Mouse (Mus musculus) midbrain, postnatal 0 days (tissue): ENCODE data around the gene Vars2. TPM values are rescaled to one million over a fixed set of nuclear protein-coding genes. Genes with fewer than 3 reads are reported as not detected.
A peak's percentile ranks its signal among the peaks of the same experiment; 100 is the strongest.

Experiments
- ATAC-seq: fragments of 200-750 bp; cut with Nextera tagmentation; 2 replicates; pipeline ENCODE4 v1.8.0; 2017; ENCODE audit warnings: moderate number of reproducible peaks, mild to moderate bottlenecking, moderate TSS enrichment, moderate library complexity; ENCODE audit not compliant: low FRiP score
- DNase-seq: peaks from one replicate; pipeline ENCODE4 v3.0.0-alpha.2; 2015; ENCODE audit warnings: low spot score
- H3K27ac ChIP-seq: fragments of 300-500 bp; sonication (generic); 2 replicates; pipeline ENCODE4 v1.5.1; 2014; ENCODE audit warnings: low read depth, mild to moderate bottlenecking, low read length, mixed read lengths
- H3K27me3 ChIP-seq: fragments of 300-500 bp; sonication (generic); 2 replicates; pipeline ENCODE4 v1.6.1; 2014; ENCODE audit warnings: low read length, control low read depth, mixed read lengths; ENCODE audit not compliant: insufficient read depth
- H3K36me3 ChIP-seq: fragments of 300-500 bp; sonication (generic); 2 replicates; pipeline ENCODE4 v1.6.1; 2014; ENCODE audit warnings: low read length, control low read depth, mixed read lengths; ENCODE audit not compliant: insufficient read depth
- H3K4me1 ChIP-seq: fragments of 300-500 bp; sonication (generic); 2 replicates; pipeline ENCODE4 v1.6.1; 2014; ENCODE audit warnings: mild to moderate bottlenecking, control low read depth, antibody characterized with exemption, low read length, mixed read lengths; ENCODE audit not compliant: insufficient read depth
- H3K4me2 ChIP-seq: fragments of 300-500 bp; sonication (generic); 2 replicates; pipeline ENCODE4 v1.6.1; 2014; ENCODE audit warnings: low read depth, mild to moderate bottlenecking, low read length, mixed read lengths; ENCODE audit not compliant: poor library complexity, severe bottlenecking
- H3K4me3 ChIP-seq: fragments of 300-500 bp; sonication (generic); 2 replicates; pipeline ENCODE4 v1.5.1; 2014; ENCODE audit warnings: low read depth, mild to moderate bottlenecking, low read length, moderate library complexity
- H3K9ac ChIP-seq: fragments of 300-500 bp; sonication (generic); replicated peaks from 2 replicates; pipeline ENCODE4 v1.6.1; 2014; ENCODE audit warnings: mild to moderate bottlenecking, low read length, moderate library complexity, mixed read lengths; ENCODE audit not compliant: poor library complexity, severe bottlenecking
- H3K9me3 ChIP-seq: fragments of 300-500 bp; sonication (generic); 2 replicates; pipeline ENCODE4 v1.6.1; 2016; ENCODE audit warnings: low read length, control low read depth
- CTCF ChIP-seq: IDR thresholded peaks from 2 replicates; pipeline ENCODE4 v1.5.1; 2016; ENCODE audit warnings: antibody characterized with exemption, mild to moderate bottlenecking
- WGBS: fragments of 180-500 bp; shearing (Covaris S2); extraction: QIAGEN DNeasy Blood & Tissue Kit; methylation state at CpG from one replicate; pipeline ENCODE4 v1.1.7; 2014; 5-methylcytosine and 5-hydroxymethylcytosine counted together
- polyA plus RNA-seq: library from polyadenylated mRNA; unstranded; fragments of >200 nt; fragmentation: Nextera tagmentation; extraction: Ambion mirVana; gene quantifications from 2 replicates; pipeline ENCODE4 v1.2.1, GENCODE M21; 2015
- total RNA-seq: library from RNA; depleted of rRNA; stranded (reverse); fragments of >200 nt; gene quantifications from 2 replicates; pipeline ENCODE4 v1.2.3, GENCODE M21; 2014; rRNA removed

Gene Vars2
- total and polyA plus RNA-seq, 2 experiments from 2014 or later, result 15.9 to 49.2 TPM

GRCm38 (mm10) chr17:35635699-35636111, 31.7 kb downstream of the Vars2 start:
- peak overlapping the region; percentile 71 for H3K27ac ChIP-seq
- 2% methylated on average over 15 of the region's 15 CpGs for WGBS
- H3K4me2 ChIP-seq, result peak overlapping the region; percentile 59

GRCm38 (mm10) chr17:35635202-35635601, 32.2 kb downstream of the Vars2 start:
- no peak for ATAC-seq
- H3K27me3 ChIP-seq, result 0 out of 2 replicates have a peak, but pooled peaks cover 4% of the 10 kb centered on the region
- H3K36me3 ChIP-seq, result no peaks in the 10 kb centered on the region
- H3K27ac ChIP-seq, result no peak overlapping the region
- no peaks in the 10 kb centered on the region for H3K4me1 ChIP-seq
- no peak overlapping the region for H3K4me3 ChIP-seq
- H3K4me2 ChIP-seq, result 0 out of 2 replicates have a peak overlapping the region, but pooled peaks have one; percentile 59
- WGBS, result 72% methylated on average over 3 of the region's 3 CpGs
- no peaks in the 10 kb centered on the region for H3K9me3 ChIP-seq
- peak; percentile 44 for DNase-seq
- H3K9ac ChIP-seq, result no peak overlapping the region
- peak; percentile 51 for TF ChIP-seq CTCF

More at GRCm38 (mm10) chr17:35635699-35636111, 31.7 kb downstream of the Vars2 start:
- Histone ChIP-seq H3K4me1 (no peaks in the 10 kb centered on the region), H3K9me3 (no peaks in the 10 kb centered on the region), H3K36me3 (no peaks in the 10 kb centered on the region), H3K4me3 (peak overlapping the region; percentile 34), H3K27me3 (0 out of 2 replicates have a peak, but pooled peaks cover 4% of the 10 kb centered on the region), H3K9ac (peak overlapping the region; percentile 52)
- TF ChIP-seq CTCF, result peak; percentile 90
- ATAC-seq, result peak; percentile 62
- DNase-seq, result peak; percentile 91

GRCm38 (mm10) chr17:35633992-35634391, 33.4 kb downstream of the Vars2 start:
- 0 out of 2 replicates have a peak, but pooled peaks have one; percentile 18 for ATAC-seq
- peak; percentile 70 for TF ChIP-seq CTCF

GRCm38 (mm10) chr17:35626537-35626936, 40.9 kb downstream of the Vars2 start, which contains the start of gene Gm9573:
Gm9573 (minus strand) TSS chr17:35626637.
- Histone ChIP-seq H3K27me3 (no peaks in the 10 kb centered on the region), H3K36me3 (no peaks in the 10 kb centered on the region), H3K4me2 (no peak within 1 kb of the TSS), H3K4me3 (no peak within 1 kb of the TSS), H3K4me1 (no peaks in the 10 kb centered on the region), H3K9me3 (no peaks in the 10 kb centered on the region), H3K9ac (no peak within 1 kb of the TSS), H3K27ac (no peak within 1 kb of the TSS)
- 87% methylated on average over 7 of the region's 7 CpGs for WGBS
- TF ChIP-seq CTCF, result no peak
- DNase-seq (no peak), ATAC-seq (no peak)

More at GRCm38 (mm10) chr17:35633992-35634391, 33.4 kb downstream of the Vars2 start:
- no peak overlapping the region for H3K4me2 ChIP-seq
- H3K36me3 ChIP-seq, result no peaks in the 10 kb centered on the region
- 0 out of 2 replicates have a peak, but pooled peaks cover 4% of the 10 kb centered on the region for H3K27me3 ChIP-seq
- DNase-seq, result peak; percentile 66
- H3K27ac ChIP-seq, result no peak overlapping the region
- H3K9me3 ChIP-seq, result no peaks in the 10 kb centered on the region
- H3K4me3 ChIP-seq, result no peak overlapping the region
- H3K4me1 ChIP-seq, result no peaks in the 10 kb centered on the region
- WGBS, result 0% methylated on average over 1 of the region's 1 CpGs
- no peak overlapping the region for H3K9ac ChIP-seq

GRCm38 (mm10) chr17:35617127-35617526, 50.3 kb downstream of the Vars2 start:
- no peak for ATAC-seq
- H3K4me1 ChIP-seq, result no peaks in the 10 kb centered on the region
- WGBS, result 82% methylated on average over 4 of the region's 4 CpGs
- H3K36me3 ChIP-seq, result no peaks in the 10 kb centered on the region
- no peaks in the 10 kb centered on the region for H3K27me3 ChIP-seq
- no peak for DNase-seq
- no peak overlapping the region for H3K4me2 ChIP-seq
- H3K9ac ChIP-seq, result no peak overlapping the region
- no peak overlapping the region for H3K27ac ChIP-seq
- TF ChIP-seq CTCF, result no peak
- H3K9me3 ChIP-seq, result no peaks in the 10 kb centered on the region
- no peak overlapping the region for H3K4me3 ChIP-seq

Other genes starting within 250 kb of the Vars2 start
- 0.11 and 0.52 TPM in 2 replicates for gene H2-Q6, start 242.7 kb downstream of the Vars2 start, total RNA-seq
- gene H2-Q6, start 242.7 kb downstream of the Vars2 start, polyA plus RNA-seq, result 1.8 TPM in 2 replicates
- gene H2-Q7, start 228.4 kb downstream of the Vars2 start, total RNA-seq, result 1.6 and 3.3 TPM in 2 replicates
- gene H2-Q7, start 228.4 kb downstream of the Vars2 start, polyA plus RNA-seq, result 3.5 and 4.2 TPM in 2 replicates
- gene H2-Q10, start 197.5 kb downstream of the Vars2 start, total RNA-seq, result 0.42 TPM in 1 of 2 replicates, not detected in the other
- gene H2-Q10, start 197.5 kb downstream of the Vars2 start, polyA plus RNA-seq, result 0.47 and 0.62 TPM in 2 replicates
- not detected in 2 replicates for gene Pou5f1, start 161.6 kb downstream of the Vars2 start, total RNA-seq
- gene Pou5f1, start 161.6 kb downstream of the Vars2 start, polyA plus RNA-seq, result not detected in 2 replicates
- 9.2 and 10.3 TPM in 2 replicates for gene Tcf19, start 150.8 kb downstream of the Vars2 start, total RNA-seq
- 4.5 and 4.7 TPM in 2 replicates for gene Tcf19, start 150.8 kb downstream of the Vars2 start, polyA plus RNA-seq
- gene Cchcr1, start 150.5 kb downstream of the Vars2 start, total RNA-seq, result 3.5 and 4.0 TPM in 2 replicates
- gene Cchcr1, start 150.5 kb downstream of the Vars2 start, polyA plus RNA-seq, result 1.9 and 2.1 TPM in 2 replicates
- not detected in 2 replicates for gene Psors1c2, start 134.4 kb downstream of the Vars2 start, total RNA-seq
- gene Psors1c2, start 134.4 kb downstream of the Vars2 start, polyA plus RNA-seq, result 0.43 TPM in 1 of 2 replicates, not detected in the other
- 1.2 TPM in 1 of 2 replicates, not detected in the other for gene Cdsn, start 115.5 kb downstream of the Vars2 start, total RNA-seq
- 0.06 and 0.22 TPM in 2 replicates for gene Cdsn, start 115.5 kb downstream of the Vars2 start, polyA plus RNA-seq
- not detected in 2 replicates for gene 2300002M23Rik, start 100.1 kb downstream of the Vars2 start, total RNA-seq
- not detected in 2 replicates for gene 2300002M23Rik, start 100.1 kb downstream of the Vars2 start, polyA plus RNA-seq
- gene Sfta2, start 66.0 kb downstream of the Vars2 start, total RNA-seq, result not detected in 2 replicates
- gene Sfta2, start 66.0 kb downstream of the Vars2 start, polyA plus RNA-seq, result not detected in 2 replicates
- not detected in 2 replicates for gene Gm9573, start 41.0 kb downstream of the Vars2 start, total RNA-seq
- gene Gm9573, start 41.0 kb downstream of the Vars2 start, polyA plus RNA-seq, result not detected in 2 replicates
- gene Mucl3, start 23.9 kb downstream of the Vars2 start, total RNA-seq, result 0.77 TPM in 1 of 2 replicates, not detected in the other
- gene Mucl3, start 23.9 kb downstream of the Vars2 start, polyA plus RNA-seq, result not detected in 2 replicates
- 20.6 and 27.7 TPM in 2 replicates for gene Gtf2h4, start 6.1 kb upstream of the Vars2 start, total RNA-seq
- 17.8 and 18.4 TPM in 2 replicates for gene Gtf2h4, start 6.1 kb upstream of the Vars2 start, polyA plus RNA-seq
- 82.8 and 100 TPM in 2 replicates for gene Ddr1, start 37.0 kb upstream of the Vars2 start, total RNA-seq
- gene Ddr1, start 37.0 kb upstream of the Vars2 start, polyA plus RNA-seq, result 48.5 and 49.3 TPM in 2 replicates
- gene Ier3, start 154.1 kb upstream of the Vars2 start, total RNA-seq, result 10.9 and 13.5 TPM in 2 replicates
- 12.2 and 16.0 TPM in 2 replicates for gene Ier3, start 154.1 kb upstream of the Vars2 start, polyA plus RNA-seq
- gene Flot1, start 155.6 kb upstream of the Vars2 start, total RNA-seq, result 112 and 122 TPM in 2 replicates
- gene Flot1, start 155.6 kb upstream of the Vars2 start, polyA plus RNA-seq, result 124 and 140 TPM in 2 replicates
- 3,416 and 3,526 TPM in 2 replicates for gene Tubb5, start 170.7 kb upstream of the Vars2 start, total RNA-seq
- 1,872 and 1,886 TPM in 2 replicates for gene Tubb5, start 170.7 kb upstream of the Vars2 start, polyA plus RNA-seq
- 22.4 and 22.6 TPM in 2 replicates for gene Mdc1, start 173.9 kb upstream of the Vars2 start, total RNA-seq
- 3.7 and 4.7 TPM in 2 replicates for gene Mdc1, start 173.9 kb upstream of the Vars2 start, polyA plus RNA-seq
- gene Nrm, start 193.7 kb upstream of the Vars2 start, total RNA-seq, result 7.6 and 12.1 TPM in 2 replicates
- gene Nrm, start 193.7 kb upstream of the Vars2 start, polyA plus RNA-seq, result 11.0 and 11.8 TPM in 2 replicates
- gene Ppp1r18, start 198.0 kb upstream of the Vars2 start, total RNA-seq, result 16.2 and 33.0 TPM in 2 replicates
- 14.1 and 14.4 TPM in 2 replicates for gene Ppp1r18, start 198.0 kb upstream of the Vars2 start, polyA plus RNA-seq
- gene Dhx16, start 212.2 kb upstream of the Vars2 start, total RNA-seq, result 26.7 and 27.7 TPM in 2 replicates
- gene Dhx16, start 212.2 kb upstream of the Vars2 start, polyA plus RNA-seq, result 23.6 and 25.1 TPM in 2 replicates
- gene 2310061I04Rik, start 229.8 kb upstream of the Vars2 start, total RNA-seq, result 43.5 and 47.7 TPM in 2 replicates
- gene 2310061I04Rik, start 229.8 kb upstream of the Vars2 start, polyA plus RNA-seq, result 88.3 and 89.3 TPM in 2 replicates
- gene Atat1, start 242.5 kb upstream of the Vars2 start, total RNA-seq, result 199 and 216 TPM in 2 replicates
- 326 and 332 TPM in 2 replicates for gene Atat1, start 242.5 kb upstream of the Vars2 start, polyA plus RNA-seq
- gene Mrps18b, start 248.8 kb upstream of the Vars2 start, total RNA-seq, result 37.2 and 46.6 TPM in 2 replicates
- 55.7 and 57.4 TPM in 2 replicates for gene Mrps18b, start 248.8 kb upstream of the Vars2 start, polyA plus RNA-seq
- gene Ppp1r10, start 248.8 kb upstream of the Vars2 start, total RNA-seq, result 39.3 and 52.8 TPM in 2 replicates
- 23.0 and 24.8 TPM in 2 replicates for gene Ppp1r10, start 248.8 kb upstream of the Vars2 start, polyA plus RNA-seq